Mouse (Mus musculus) hindbrain, postnatal 0 days (tissue): Measurements from ENCODE around the gene Capn10. TPM values are rescaled to one million over a fixed set of nuclear protein-coding genes. Genes with fewer than 3 reads are reported as not detected.

Experiments
- ATAC-seq: fragments of 200-750 bp; cut with Nextera tagmentation; 2 replicates; pipeline ENCODE4 v1.8.0; 2017; ENCODE audit warnings: mild to moderate bottlenecking, moderate TSS enrichment, moderate library complexity
- DNase-seq: peaks from one replicate; pipeline ENCODE4 v3.0.0-alpha.2; 2015; ENCODE audit warnings: low spot score
- H3K27ac ChIP-seq: fragments of 300-500 bp; sonication (generic); 2 replicates; pipeline ENCODE4 v1.5.1; 2014; ENCODE audit warnings: mild to moderate bottlenecking
- H3K27me3 ChIP-seq: fragments of 300-500 bp; sonication (generic); 2 replicates; pipeline ENCODE4 v1.6.1; 2014; ENCODE audit warnings: low read length, mixed read lengths; ENCODE audit not compliant: insufficient read depth
- H3K36me3 ChIP-seq: fragments of 300-500 bp; sonication (generic); 2 replicates; pipeline ENCODE4 v1.6.1; 2014; ENCODE audit warnings: low read length, mixed read lengths; ENCODE audit not compliant: insufficient read depth
- H3K4me1 ChIP-seq: fragments of 300-500 bp; sonication (generic); 2 replicates; pipeline ENCODE4 v1.6.1; 2014; ENCODE audit warnings: antibody characterized with exemption, low read length, mixed read lengths; ENCODE audit not compliant: insufficient read depth
- H3K4me2 ChIP-seq: fragments of 300-500 bp; sonication (generic); 2 replicates; pipeline ENCODE4 v1.6.1; 2014; ENCODE audit warnings: low read depth, mild to moderate bottlenecking, low read length, moderate library complexity, mixed read lengths
- H3K4me3 ChIP-seq: fragments of 300-500 bp; sonication (generic); 2 replicates; pipeline ENCODE4 v1.5.1; 2014; ENCODE audit warnings: low read length
- H3K9ac ChIP-seq: fragments of 300-500 bp; sonication (generic); replicated peaks from 2 replicates; pipeline ENCODE4 v1.6.1; 2014; ENCODE audit warnings: mild to moderate bottlenecking, low read length, moderate library complexity, mixed read lengths
- H3K9me3 ChIP-seq: fragments of 300-500 bp; sonication (generic); 2 replicates; pipeline ENCODE4 v1.6.1; 2016; ENCODE audit warnings: low read length, mixed read lengths
- CTCF ChIP-seq: IDR thresholded peaks from 2 replicates; pipeline ENCODE4 v1.5.1; 2016; ENCODE audit warnings: antibody characterized with exemption, control low read depth, low read depth
- WGBS: fragments of 180-500 bp; shearing (Covaris S2); extraction: QIAGEN DNeasy Blood & Tissue Kit; methylation state at CpG from one replicate; pipeline ENCODE4 v1.1.7; 2014; 5-methylcytosine and 5-hydroxymethylcytosine counted together
- polyA plus RNA-seq: library from polyadenylated mRNA; unstranded; fragments of >200 nt; fragmentation: Nextera tagmentation; extraction: Ambion mirVana; gene quantifications from 2 replicates; pipeline ENCODE4 v1.2.1, GENCODE M21; 2015
- total RNA-seq: library from RNA; depleted of rRNA; stranded (reverse); fragments of >200 nt; gene quantifications from 2 replicates; pipeline ENCODE4 v1.2.3, GENCODE M21; 2014

Capn10 gene
- total and polyA plus RNA-seq, 2 experiments from 2014 or later = 50.4 to 101 TPM

GRCm38 (mm10) chr1:92903627-92904026, 30.5 kb upstream of the Capn10 start:
- WGBS = 55% methylated on average over 4 of the region's 4 CpGs
- DNase-seq = peak; percentile 55

GRCm38 (mm10) chr1:92905703-92906310, 28.4 kb upstream of the Capn10 start:
- Histone ChIP-seq H3K4me2 (no peak overlapping the region), H3K27ac (no peak overlapping the region), H3K27me3 (no peaks in the 10 kb centered on the region), H3K4me1 (peaks cover 21% of the 10 kb centered on the region; the same call in 1 of the 2 replicates), H3K36me3 (no peaks in the 10 kb centered on the region), H3K4me3 (no peak overlapping the region), H3K9ac (no peak overlapping the region), H3K9me3 (no peaks in the 10 kb centered on the region)
- ATAC-seq (no peak), DNase-seq (no peak)
- TF ChIP-seq CTCF = no peak
- WGBS = 97% methylated on average over 2 of the region's 2 CpGs

More at GRCm38 (mm10) chr1:92903627-92904026, 30.5 kb upstream of the Capn10 start:
- Histone ChIP-seq H3K4me3 (no peak overlapping the region), H3K27me3 (0 out of 2 replicates have a peak, but pooled peaks cover 3% of the 10 kb centered on the region), H3K4me1 (peaks cover 7% of the 10 kb centered on the region; the same call in 1 of the 2 replicates), H3K9ac (no peak overlapping the region), H3K27ac (no peak overlapping the region), H3K36me3 (no peaks in the 10 kb centered on the region), H3K9me3 (no peaks in the 10 kb centered on the region), H3K4me2 (no peak overlapping the region)
- no peak for TF ChIP-seq CTCF
- ATAC-seq = no peak

GRCm38 (mm10) chr1:92906779-92907631, 27.2 kb upstream of the Capn10 start, which contains the start of gene Dusp28:
Gene Dusp28, plus strand, starts transcription at chr1:92906981.
- TF ChIP-seq CTCF = peak; percentile 68
- Histone ChIP-seq H3K4me2 (peak within 1 kb of the TSS; percentile 72), H3K9me3 (no peaks in the 10 kb centered on the region), H3K27ac (peak within 1 kb of the TSS; percentile 92), H3K4me1 (peaks cover 26% of the 10 kb centered on the region), H3K9ac (peak within 1 kb of the TSS; percentile 64), H3K36me3 (no peaks in the 10 kb centered on the region), H3K4me3 (peak within 1 kb of the TSS; percentile 56), H3K27me3 (no peaks in the 10 kb centered on the region)
- peak; percentile 92 for DNase-seq
- ATAC-seq = peak; percentile 84
- WGBS = 0% methylated on average over 81 of the region's 81 CpGs

- 42% methylated on average over 20 of the region's 20 CpGs for WGBS
- H3K4me1 ChIP-seq = peaks cover 33% of the 10 kb centered on the region
Measured at GRCm38 (mm10) chr1:92907632-92908360, 26.4 kb upstream of the Capn10 start.

GRCm38 (mm10) chr1:92908664-92909063, 25.5 kb upstream of the Capn10 start:
- H3K4me2 ChIP-seq = no peak overlapping the region
- H3K27ac ChIP-seq = no peak overlapping the region
- H3K36me3 ChIP-seq = no peaks in the 10 kb centered on the region
- TF ChIP-seq CTCF = no peak
- DNase-seq = no peak
- no peak overlapping the region for H3K9ac ChIP-seq
- 92% methylated on average over 3 of the region's 3 CpGs for WGBS
- no peak for ATAC-seq
- no peaks in the 10 kb centered on the region for H3K27me3 ChIP-seq
- no peak overlapping the region for H3K4me3 ChIP-seq
- no peaks in the 10 kb centered on the region for H3K9me3 ChIP-seq
- H3K4me1 ChIP-seq = peaks cover 35% of the 10 kb centered on the region

More at GRCm38 (mm10) chr1:92907632-92908360, 26.4 kb upstream of the Capn10 start:
- H3K36me3 ChIP-seq = no peaks in the 10 kb centered on the region
- H3K4me2 ChIP-seq = peak overlapping the region; percentile 72
- peak overlapping the region; percentile 64 for H3K9ac ChIP-seq
- DNase-seq (no peak), ATAC-seq (no peak)
- peak overlapping the region; percentile 92 for H3K27ac ChIP-seq
- no peaks in the 10 kb centered on the region for H3K27me3 ChIP-seq
- TF ChIP-seq CTCF = no peak
- peak overlapping the region; percentile 56 for H3K4me3 ChIP-seq
- no peaks in the 10 kb centered on the region for H3K9me3 ChIP-seq

- WGBS = 64% methylated on average over 4 of the region's 4 CpGs
- TF ChIP-seq CTCF = peak; percentile 54
- Histone ChIP-seq H3K4me2 (no peak overlapping the region), H3K27me3 (no peaks in the 10 kb centered on the region), H3K9ac (no peak overlapping the region), H3K4me3 (no peak overlapping the region), H3K36me3 (no peaks in the 10 kb centered on the region; the same call in 1 of the 2 replicates), H3K4me1 (peaks cover 35% of the 10 kb centered on the region), H3K27ac (no peak overlapping the region), H3K9me3 (no peaks in the 10 kb centered on the region)
- no peak for ATAC-seq
- peak; percentile 66 for DNase-seq
Measured at GRCm38 (mm10) chr1:92909068-92909467, 25.1 kb upstream of the Capn10 start.
